Mouse (Mus musculus) layer of hippocampus, adult 9-11 months (tissue): ENCODE measurements around the gene Srebf1.

ENCODE experiments used
- DNase-seq: peaks from one replicate; pipeline ENCODE4 v3.0.0; 2022

Srebf1 gene

DNA sequence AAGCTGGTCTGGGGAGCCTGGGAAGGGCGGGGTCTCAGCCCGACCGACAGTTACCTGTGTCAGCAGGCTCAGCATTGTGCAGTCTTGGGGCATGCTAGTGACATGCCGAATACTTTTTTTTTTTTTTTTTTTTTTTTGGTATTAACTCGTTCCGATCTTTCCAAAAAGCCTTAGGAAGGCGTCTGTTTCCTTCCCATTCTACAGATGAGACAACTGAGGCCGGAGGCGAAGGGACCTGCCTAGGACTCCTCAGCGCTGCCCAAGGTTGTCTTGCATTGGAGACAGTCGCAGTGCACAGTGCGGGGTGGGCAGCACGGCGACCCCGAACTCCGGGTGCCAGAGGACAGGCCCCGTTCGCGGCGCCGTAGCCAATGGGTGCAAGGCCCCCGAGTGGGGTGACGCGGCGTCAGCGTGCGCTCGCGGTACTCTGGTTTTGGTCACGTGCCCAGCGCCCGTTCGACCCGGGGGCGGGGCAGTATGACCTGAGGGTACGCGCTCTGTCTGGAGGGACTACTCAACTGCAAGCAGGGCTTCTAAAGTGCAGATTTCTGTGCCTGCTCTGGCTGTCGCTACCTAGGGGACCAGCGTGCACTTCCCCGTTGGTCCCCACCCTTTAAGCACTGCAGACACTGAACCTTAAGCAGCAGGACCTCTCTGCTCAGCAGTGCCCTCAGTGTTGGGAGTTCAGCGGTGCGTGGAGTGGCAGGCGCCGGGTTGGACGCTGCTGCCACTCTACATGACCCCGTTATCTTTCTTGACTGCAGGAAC lies at the start of gene Srebf1:
Srebf1 (minus strand) TSS at position 113 of the 768 bp plus-strand sequence.
- peak; percentile 83 for DNase-seq

- DNase-seq, result no peak
Observed at GRCm38 (mm10) chr11:60268563-60268962, 46.2 kb upstream of the Srebf1 start.

- DNase-seq, result no peak
Observed at GRCm38 (mm10) chr11:60265271-60265985, 43.0 kb upstream of the Srebf1 start.

GRCm38 (mm10) chr11:60264651-60265050 lies 42.3 kb upstream of the Srebf1 start:
- no peak for DNase-seq

DNA sequence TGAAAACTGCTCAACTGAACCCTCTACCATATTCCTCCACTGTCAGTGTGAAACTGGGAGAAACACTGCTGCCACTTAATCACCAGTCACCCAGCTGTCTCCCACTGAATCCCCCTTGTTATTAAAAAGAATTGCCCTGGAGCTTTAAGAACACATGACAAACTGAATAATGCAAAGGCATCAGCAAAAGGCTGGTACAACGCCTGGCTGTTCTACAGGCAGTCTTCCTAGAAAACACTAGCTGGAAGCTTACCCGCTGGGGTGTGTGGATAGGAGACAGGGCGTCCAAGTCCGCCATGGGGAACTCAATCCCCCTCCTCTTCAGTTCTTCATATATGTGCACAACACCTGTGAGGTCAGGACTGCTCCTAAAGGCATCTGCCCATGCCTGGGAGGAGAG lies 40.0 kb upstream of the Srebf1 start:
- no peak for DNase-seq

DNA sequence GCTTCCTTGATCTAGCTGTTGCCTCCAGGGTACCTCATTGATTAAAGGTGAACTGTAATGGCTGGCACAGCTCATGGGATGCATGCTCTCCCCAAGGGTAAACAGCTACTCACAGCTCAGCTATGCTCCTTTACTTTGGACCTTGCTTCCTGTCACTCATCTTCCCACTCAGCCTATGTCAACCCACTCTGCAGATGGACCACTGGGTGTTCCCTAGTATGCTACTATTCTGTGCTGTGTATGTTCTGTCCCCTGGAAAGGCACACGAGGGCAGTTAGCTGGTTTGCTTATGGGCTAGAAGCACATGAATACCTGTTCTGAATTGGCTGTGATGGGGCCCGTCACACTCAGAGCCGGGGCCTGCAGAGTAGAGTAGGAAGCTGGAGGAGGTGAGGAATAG lies 38.4 kb upstream of the Srebf1 start:
- peak; percentile 49 for DNase-seq

DNA sequence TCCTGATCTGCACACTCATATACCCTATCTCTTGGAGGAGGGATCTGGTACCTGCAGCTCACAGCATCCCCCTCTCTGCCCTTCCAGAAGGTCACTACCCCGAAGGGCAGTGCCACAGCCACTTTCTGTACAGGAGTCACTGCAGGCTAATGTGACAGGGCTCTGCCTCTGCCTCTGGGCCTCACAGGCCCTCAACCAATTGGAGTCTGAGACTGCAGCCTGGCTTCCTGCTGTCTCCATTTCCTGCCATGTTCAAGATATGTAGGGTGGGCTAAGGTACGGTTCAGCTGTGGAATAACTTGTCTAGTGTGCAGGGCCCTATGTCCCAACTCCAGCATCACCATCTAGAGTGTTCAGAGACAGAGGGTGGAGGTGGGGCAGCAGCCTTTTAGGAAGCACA lies 35.3 kb upstream of the Srebf1 start:
- DNase-seq, result no peak

DNA sequence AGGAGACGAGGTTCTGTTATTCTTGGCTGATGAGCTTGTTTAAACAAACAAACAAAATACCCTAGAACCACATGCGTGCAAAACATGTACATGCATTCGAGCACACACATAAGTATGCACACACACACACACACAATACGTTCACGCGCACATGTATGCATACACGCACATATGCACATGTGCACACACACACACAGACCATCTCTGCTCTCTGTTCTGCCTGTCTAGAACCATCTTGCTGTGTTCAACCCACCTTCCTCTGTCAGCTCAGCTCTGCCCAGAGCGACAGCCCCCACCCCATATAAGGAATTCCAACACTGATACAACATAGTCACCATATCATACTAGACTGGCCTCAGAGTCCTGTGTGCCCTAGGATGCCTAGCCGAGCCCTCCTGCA lies 34.3 kb upstream of the Srebf1 start:
- no peak for DNase-seq

DNA sequence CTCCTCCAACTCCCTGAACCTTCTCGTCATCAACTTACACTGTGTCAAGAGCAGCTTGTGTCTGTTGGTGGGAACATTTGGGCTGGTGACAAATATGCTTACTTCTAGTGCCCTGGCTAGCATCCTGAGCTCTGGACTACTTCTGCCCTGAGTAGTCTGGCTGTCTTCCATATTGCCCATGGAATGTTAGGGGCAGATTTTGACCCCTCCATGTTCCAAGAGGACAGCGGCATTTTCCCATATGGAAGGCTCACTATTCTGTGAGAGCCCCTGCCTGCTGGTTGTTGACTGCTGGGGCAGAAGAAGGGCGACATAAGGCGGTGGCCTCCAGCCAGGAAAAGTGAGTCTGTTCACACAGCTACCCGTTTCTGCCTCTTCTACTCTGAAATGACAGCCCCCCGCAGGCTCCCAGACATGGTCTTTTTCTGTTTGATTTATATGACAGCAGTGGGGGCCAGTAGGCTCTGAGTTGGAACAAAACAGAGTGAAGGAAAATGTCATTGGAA lies 33.8 kb upstream of the Srebf1 start:
- peak; percentile 79 for DNase-seq

GRCm38 (mm10) chr11:60255639-60256038 lies 33.3 kb upstream of the Srebf1 start:
- DNase-seq, result no peak

GRCm38 (mm10) chr11:60255181-60255580 lies 32.8 kb upstream of the Srebf1 start:
- no peak for DNase-seq

DNA sequence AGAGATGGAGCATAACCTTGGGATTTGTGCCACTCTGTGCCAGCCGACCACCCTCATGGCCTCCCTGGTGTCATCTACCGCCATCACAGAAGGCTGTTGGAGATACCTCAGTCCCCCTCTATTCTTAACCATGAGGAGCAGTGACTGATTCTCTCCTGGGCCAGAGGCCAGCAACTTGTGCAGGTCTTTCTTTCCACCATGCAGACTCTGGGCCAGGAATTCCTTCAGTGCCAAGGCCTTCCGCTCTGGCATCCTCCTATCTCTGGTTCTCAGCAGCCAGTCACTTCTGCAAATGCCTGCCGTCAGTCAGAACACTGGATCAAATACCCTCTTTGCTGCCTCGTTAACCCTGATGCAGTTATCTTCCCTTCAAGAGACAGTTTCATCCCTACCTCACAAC lies 31.9 kb upstream of the Srebf1 start:
- no peak for DNase-seq

DNA sequence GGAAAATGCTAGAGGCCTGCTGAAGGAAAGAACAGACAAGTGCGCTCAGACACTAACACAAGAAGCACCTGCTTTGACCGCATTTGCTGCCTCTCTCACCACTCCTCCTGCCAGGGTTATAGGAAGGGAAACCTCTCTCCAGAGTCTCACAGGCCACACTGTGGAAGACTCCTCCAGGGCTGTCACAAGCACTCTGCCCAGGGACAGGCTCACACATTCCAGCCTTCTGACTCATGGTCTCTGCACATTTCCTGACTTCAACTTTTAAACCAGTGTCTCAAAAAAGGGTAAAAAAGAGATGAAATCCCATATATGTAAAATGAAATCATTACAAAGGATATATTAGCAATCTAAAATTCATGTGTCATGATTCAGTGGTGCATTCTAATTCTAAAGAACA lies 31.2 kb upstream of the Srebf1 start:
- no peak for DNase-seq

GRCm38 (mm10) chr11:60250971-60251643 lies 28.7 kb upstream of the Srebf1 start:
- DNase-seq, result peak; percentile 47

- DNase-seq, result no peak
Observed at GRCm38 (mm10) chr11:60249885-60250284, 27.5 kb upstream of the Srebf1 start.

GRCm38 (mm10) chr11:60248596-60249404 lies 26.4 kb upstream of the Srebf1 start:
- DNase-seq, result peak; percentile 36

- no peak for DNase-seq
Observed at GRCm38 (mm10) chr11:60247753-60248550, 25.6 kb upstream of the Srebf1 start.

GRCm38 (mm10) chr11:60246077-60246476 lies 23.7 kb upstream of the Srebf1 start:
- DNase-seq, result peak; percentile 53

GRCm38 (mm10) chr11:60244503-60245143 lies 22.2 kb upstream of the Srebf1 start:
- DNase-seq, result no peak

- DNase-seq, result no peak
Observed at GRCm38 (mm10) chr11:60240509-60240908, 18.1 kb upstream of the Srebf1 start.

DNA sequence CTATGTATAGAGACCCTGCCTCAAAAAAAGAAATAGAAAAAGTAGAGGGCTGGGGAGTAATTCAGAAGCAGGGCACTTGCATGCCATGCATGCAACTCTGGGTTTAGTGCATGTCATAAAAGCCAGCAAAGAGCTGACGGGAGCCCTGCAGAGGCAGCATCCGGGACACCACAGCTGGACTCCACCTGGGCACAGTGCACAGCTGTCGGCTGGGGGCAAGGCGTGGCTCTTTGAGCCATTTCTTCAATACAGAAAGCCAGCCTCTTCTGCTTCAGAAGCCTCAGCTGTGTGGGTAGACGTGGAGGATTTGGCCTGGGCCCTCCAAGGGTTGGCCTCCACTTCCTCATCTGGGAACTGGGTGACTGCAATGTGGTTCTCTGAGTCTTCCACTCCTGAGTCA lies 13.0 kb upstream of the Srebf1 start:
- no peak for DNase-seq
